Mouse (Mus musculus) hindbrain, postnatal 0 days (tissue): ENCODE results near the gene She. TPM values are rescaled to one million over a fixed set of nuclear protein-coding genes. Genes with fewer than 3 reads are reported as not detected.

Experiments
- ATAC-seq: fragments of 200-750 bp; cut with Nextera tagmentation; 2 replicates; pipeline ENCODE4 v1.8.0; 2017; ENCODE audit warnings: mild to moderate bottlenecking, moderate TSS enrichment, moderate library complexity
- DNase-seq: peaks from one replicate; pipeline ENCODE4 v3.0.0-alpha.2; 2015; ENCODE audit warnings: low spot score
- H3K27ac ChIP-seq: fragments of 300-500 bp; sonication (generic); 2 replicates; pipeline ENCODE4 v1.5.1; 2014; ENCODE audit warnings: mild to moderate bottlenecking
- H3K27me3 ChIP-seq: fragments of 300-500 bp; sonication (generic); 2 replicates; pipeline ENCODE4 v1.6.1; 2014; ENCODE audit warnings: low read length, mixed read lengths; ENCODE audit not compliant: insufficient read depth
- H3K36me3 ChIP-seq: fragments of 300-500 bp; sonication (generic); 2 replicates; pipeline ENCODE4 v1.6.1; 2014; ENCODE audit warnings: low read length, mixed read lengths; ENCODE audit not compliant: insufficient read depth
- H3K4me1 ChIP-seq: fragments of 300-500 bp; sonication (generic); 2 replicates; pipeline ENCODE4 v1.6.1; 2014; ENCODE audit warnings: antibody characterized with exemption, low read length, mixed read lengths; ENCODE audit not compliant: insufficient read depth
- H3K4me2 ChIP-seq: fragments of 300-500 bp; sonication (generic); 2 replicates; pipeline ENCODE4 v1.6.1; 2014; ENCODE audit warnings: low read depth, mild to moderate bottlenecking, low read length, moderate library complexity, mixed read lengths
- H3K4me3 ChIP-seq: fragments of 300-500 bp; sonication (generic); 2 replicates; pipeline ENCODE4 v1.5.1; 2014; ENCODE audit warnings: low read length
- H3K9ac ChIP-seq: fragments of 300-500 bp; sonication (generic); replicated peaks from 2 replicates; pipeline ENCODE4 v1.6.1; 2014; ENCODE audit warnings: mild to moderate bottlenecking, low read length, moderate library complexity, mixed read lengths
- H3K9me3 ChIP-seq: fragments of 300-500 bp; sonication (generic); 2 replicates; pipeline ENCODE4 v1.6.1; 2016; ENCODE audit warnings: low read length, mixed read lengths
- CTCF ChIP-seq: IDR thresholded peaks from 2 replicates; pipeline ENCODE4 v1.5.1; 2016; ENCODE audit warnings: antibody characterized with exemption, control low read depth, low read depth
- WGBS: fragments of 180-500 bp; shearing (Covaris S2); extraction: QIAGEN DNeasy Blood & Tissue Kit; methylation state at CpG from one replicate; pipeline ENCODE4 v1.1.7; 2014; 5-methylcytosine and 5-hydroxymethylcytosine counted together
- polyA plus RNA-seq: library from polyadenylated mRNA; unstranded; fragments of >200 nt; fragmentation: Nextera tagmentation; extraction: Ambion mirVana; gene quantifications from 2 replicates; pipeline ENCODE4 v1.2.1, GENCODE M21; 2015
- total RNA-seq: library from RNA; depleted of rRNA; stranded (reverse); fragments of >200 nt; gene quantifications from 2 replicates; pipeline ENCODE4 v1.2.3, GENCODE M21; 2014; rRNA removed

She gene
- total RNA-seq = 1.9 and 2.8 TPM in 2 replicates
- polyA plus RNA-seq = 0.98 and 1.1 TPM in 2 replicates

- 3% methylated on average over 81 of the region's 96 CpGs for WGBS
- Histone ChIP-seq H3K27ac (0 out of 2 replicates have a peak within 1 kb of the TSS, but pooled peaks have one; percentile 15), H3K4me1 (no peaks in the 10 kb centered on the region), H3K4me2 (peak within 1 kb of the TSS; percentile 53), H3K9ac (peak within 1 kb of the TSS; percentile 43; the same call in 1 of the 2 replicates), H3K4me3 (peak within 1 kb of the TSS; percentile 40), H3K36me3 (no peaks in the 10 kb centered on the region), H3K27me3 (peaks cover 56% of the 10 kb centered on the region), H3K9me3 (no peaks in the 10 kb centered on the region)
- no peak for TF ChIP-seq CTCF
- ATAC-seq (0 out of 2 replicates have a peak, but pooled peaks have one; percentile 27), DNase-seq (no peak)
Measured at GRCm38 (mm10) chr3:89830815-89831591, at the start of gene She. She (plus strand) TSS chr3:89831370.

- H3K4me3 ChIP-seq = no peak overlapping the region
- H3K27me3 ChIP-seq = no peaks in the 10 kb centered on the region
- H3K36me3 ChIP-seq = peaks cover 64% of the 10 kb centered on the region
- DNase-seq (no peak), ATAC-seq (no peak)
- TF ChIP-seq CTCF = no peak
- no peaks in the 10 kb centered on the region for H3K9me3 ChIP-seq
- H3K9ac ChIP-seq = no peak overlapping the region
- H3K27ac ChIP-seq = no peak overlapping the region
- WGBS = 63% methylated on average over 5 of the region's 5 CpGs
- no peaks in the 10 kb centered on the region for H3K4me1 ChIP-seq
- no peak overlapping the region for H3K4me2 ChIP-seq
Measured at GRCm38 (mm10) chr3:89781640-89782039, 49.5 kb upstream of the She start.

- Histone ChIP-seq H3K36me3 (peaks cover 30% of the 10 kb centered on the region), H3K4me3 (no peak overlapping the region), H3K4me1 (no peaks in the 10 kb centered on the region), H3K9me3 (no peaks in the 10 kb centered on the region), H3K27me3 (no peaks in the 10 kb centered on the region), H3K27ac (0 out of 2 replicates have a peak overlapping the region, but pooled peaks have one; percentile 8), H3K9ac (no peak overlapping the region), H3K4me2 (peak overlapping the region; percentile 25; the same call in 1 of the 2 replicates)
- ATAC-seq (peak; percentile 88), DNase-seq (peak; percentile 86)
- TF ChIP-seq CTCF = peak; percentile 87
- 15% methylated on average over 11 of the region's 11 CpGs for WGBS
Measured at GRCm38 (mm10) chr3:89784991-89785753, 46.0 kb upstream of the She start.

GRCm38 (mm10) chr3:89786275-89786674 is 44.9 kb upstream of the She start:
- Histone ChIP-seq H3K27me3 (no peaks in the 10 kb centered on the region), H3K27ac (no peak overlapping the region), H3K4me1 (no peaks in the 10 kb centered on the region), H3K4me2 (no peak overlapping the region), H3K9ac (no peak overlapping the region), H3K4me3 (no peak overlapping the region), H3K36me3 (peaks cover 19% of the 10 kb centered on the region), H3K9me3 (no peaks in the 10 kb centered on the region)
- WGBS = 80% methylated on average over 6 of the region's 6 CpGs
- DNase-seq (no peak), ATAC-seq (no peak)
- TF ChIP-seq CTCF = no peak

- ATAC-seq (no peak), DNase-seq (no peak)
- Histone ChIP-seq H3K9ac (no peak overlapping the region), H3K4me1 (no peaks in the 10 kb centered on the region), H3K9me3 (no peaks in the 10 kb centered on the region), H3K4me2 (no peak overlapping the region), H3K36me3 (no peaks in the 10 kb centered on the region), H3K27me3 (no peaks in the 10 kb centered on the region), H3K4me3 (no peak overlapping the region), H3K27ac (no peak overlapping the region)
- peak; percentile 19 for TF ChIP-seq CTCF
- 62% methylated on average over 16 of the region's 16 CpGs for WGBS
Measured at GRCm38 (mm10) chr3:89788680-89789352, 42.4 kb upstream of the She start.

GRCm38 (mm10) chr3:89794616-89795015 is 36.6 kb upstream of the She start:
- Histone ChIP-seq H3K4me2 (no peak overlapping the region), H3K27me3 (no peaks in the 10 kb centered on the region), H3K4me3 (no peak overlapping the region), H3K27ac (no peak overlapping the region), H3K4me1 (no peaks in the 10 kb centered on the region), H3K36me3 (no peaks in the 10 kb centered on the region), H3K9me3 (no peaks in the 10 kb centered on the region), H3K9ac (no peak overlapping the region)
- no peak for TF ChIP-seq CTCF
- DNase-seq = no peak
- 52% methylated on average over 2 of the region's 2 CpGs for WGBS
- ATAC-seq = no peak
